Mouse (Mus musculus): ENCODE results near the gene Nfkb1. TPM values are rescaled to one million over a fixed set of nuclear protein-coding genes. Genes with fewer than 3 reads are reported as not detected.
A peak's percentile ranks its signal among the peaks of the same experiment; 100 is the strongest.

The Nfkb1 gene
- total and polyA plus RNA-seq, 3 experiments, result 271 to 369 (median 346) TPM

DNA sequence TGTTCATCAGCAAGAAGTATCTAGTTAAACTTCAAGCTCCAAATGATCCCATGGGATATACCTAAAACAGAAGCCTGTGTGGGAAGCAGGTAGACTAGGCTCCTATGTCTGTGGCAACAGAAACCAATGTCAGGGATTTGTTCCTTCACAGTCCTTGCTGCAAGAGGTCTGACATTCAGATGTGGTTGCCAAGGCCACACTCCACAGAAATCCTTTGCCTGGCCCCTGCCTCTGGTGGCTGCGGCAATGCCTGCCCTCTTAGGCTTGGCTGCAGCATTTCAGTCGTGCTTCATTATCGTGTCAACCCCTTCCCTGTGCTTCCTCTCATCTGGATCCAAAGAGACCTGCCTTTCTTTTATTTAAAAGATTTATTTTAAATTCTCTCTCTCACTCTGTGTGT, 1.7 kb upstream of the Nfkb1 start:
- dilution Hi-C loops (cut with MboI; ENCODE audit: extremely low pct_ligation_motif_present, extremely low pct_unique_long_range_greater_than_20kb, low sequenced_read_pairs) (no loop called here), in situ Hi-C loops (cut with MboI; ENCODE audit: low pct_ligation_motif_present, low pct_unique_long_range_greater_than_20kb, low sequenced_read_pairs) (no loop called here)
- H3K9me3 ChIP-seq (replicated peaks; ENCODE audit: low read length), result no peaks in the 10 kb centered on the region
- TF ChIP-seq RAD21 (IDR thresholded peaks at IDR 0.05; ENCODE audit: low read depth, low read length), result no peak
- no peak for TF ChIP-seq ZNF384 (IDR thresholded peaks at IDR 0.05; ENCODE audit: low read depth, low read length)
- TF ChIP-seq ETS1 (conservative IDR thresholded peaks at IDR 0.05; ENCODE audit: low read depth, low read length), result no peak
- no peak overlapping the region for H3K27ac ChIP-seq (ENCODE audit: insufficient read depth, low read depth)
- H3K36me3 ChIP-seq (replicated peaks in 1 of 2; ENCODE audit: control insufficient read depth in 1 of 2, insufficient read depth in 1 of 2, low read length in 1 of 2), result peaks cover 0 to 5% of the 10 kb centered on the region in 2 experiments
- no peak overlapping the region for H3K4me3 ChIP-seq (replicated peaks in 1 of 3; ENCODE audit: low read depth in 2 of 3, low read length in 2 of 3, poor library complexity in 1 of 3)
- H3K9ac ChIP-seq (ENCODE audit: insufficient read depth, low read depth), result no peak overlapping the region
- H3K27me3 ChIP-seq (replicated peaks), result peaks cover 2% of the 10 kb centered on the region
- DNase-seq (ENCODE audit: extremely low read depth), result no peak
- H3K4me1 ChIP-seq (ENCODE audit: control insufficient read depth in 1 of 2, insufficient read depth in 2 of 2), result peaks cover 4 to 22% of the 10 kb centered on the region in 2 experiments
- peaks cover 31% of the 10 kb centered on the region for H3K79me2 ChIP-seq (replicated peaks; ENCODE audit: control insufficient read depth, extremely low read depth, insufficient read depth, poor library complexity, severe bottlenecking)
- no peak overlapping the region for H3K4me2 ChIP-seq (ENCODE audit: insufficient read depth, low read depth, poor library complexity, severe bottlenecking)

DNA sequence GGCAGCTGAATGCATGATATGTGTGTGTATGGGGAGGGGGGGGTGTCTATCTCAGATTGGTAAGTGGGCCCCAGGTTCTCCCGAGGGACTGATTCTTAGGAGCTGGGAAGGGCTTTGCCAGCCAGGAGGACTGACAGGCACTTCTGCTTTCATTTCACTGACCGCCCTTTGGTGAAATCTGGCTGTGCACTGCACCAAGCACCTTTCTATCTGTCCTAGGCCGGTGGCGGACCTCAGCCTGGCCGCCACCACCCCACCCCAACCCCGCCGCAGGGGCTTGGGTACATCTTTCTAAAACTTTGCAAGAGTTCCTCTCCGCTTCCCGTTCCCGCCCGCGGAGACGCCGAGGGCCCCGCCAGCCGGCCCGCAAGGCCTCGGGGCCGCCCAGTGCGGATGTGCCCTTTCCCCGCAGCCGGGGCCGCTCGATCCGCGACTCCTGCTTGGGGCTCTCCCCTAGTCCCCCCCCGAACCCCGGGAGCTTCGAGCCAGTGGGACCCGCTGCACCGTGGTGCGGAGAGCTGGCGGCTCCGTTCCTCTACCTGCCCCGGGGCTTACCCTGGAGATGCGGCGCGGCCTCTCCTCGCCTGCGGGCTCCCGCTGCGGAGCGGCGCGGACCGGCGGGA, 668 bp downstream of the Nfkb1 start:
- peak overlapping the region; percentile 60 for H3K27ac ChIP-seq (ENCODE audit: insufficient read depth, low read depth)
- peaks cover 2% of the 10 kb centered on the region for H3K27me3 ChIP-seq (replicated peaks)
- H3K9me3 ChIP-seq (replicated peaks; ENCODE audit: low read length), result no peaks in the 10 kb centered on the region
- H3K4me2 ChIP-seq (ENCODE audit: insufficient read depth, low read depth, poor library complexity, severe bottlenecking), result peak overlapping the region; percentile 99
- peak; percentile 71 for DNase-seq (ENCODE audit: extremely low read depth)
- in situ Hi-C loops (cut with MboI; ENCODE audit: low pct_ligation_motif_present, low pct_unique_long_range_greater_than_20kb, low sequenced_read_pairs), result no loop called here
- H3K4me1 ChIP-seq (ENCODE audit: control insufficient read depth in 1 of 2, insufficient read depth in 2 of 2), result peaks cover 14 to 45% of the 10 kb centered on the region in 2 experiments
- H3K4me3 ChIP-seq (replicated peaks in 1 of 3; ENCODE audit: low read depth in 2 of 3, low read length in 2 of 3, poor library complexity in 1 of 3), result peak overlapping the region; percentile 74 to 93 (median 84)
- dilution Hi-C loops (cut with MboI; ENCODE audit: extremely low pct_ligation_motif_present, extremely low pct_unique_long_range_greater_than_20kb, low sequenced_read_pairs), result no loop called here
- H3K79me2 ChIP-seq (replicated peaks; ENCODE audit: control insufficient read depth, extremely low read depth, insufficient read depth, poor library complexity, severe bottlenecking), result peaks cover 50% of the 10 kb centered on the region
- peaks cover 0 to 13% of the 10 kb centered on the region in 2 experiments for H3K36me3 ChIP-seq (replicated peaks in 1 of 2; ENCODE audit: control insufficient read depth in 1 of 2, insufficient read depth in 1 of 2, low read length in 1 of 2)
- peak overlapping the region; percentile 99 for H3K9ac ChIP-seq (ENCODE audit: insufficient read depth, low read depth)
- 0 out of 4 replicates have a peak, but pooled peaks of 1 of the 2 experiments have one; percentile 0 for TF ChIP-seq CTCF (conservative IDR thresholded peaks at IDR 0.05 in 1 of 2, IDR thresholded peaks at IDR 0.05 in 1 of 2; ENCODE audit: low read depth in 2 of 2, low read length in 2 of 2)
- 0 out of 2 replicates have a peak, but pooled peaks have one; percentile 29 for TF ChIP-seq MAFK (IDR thresholded peaks at IDR 0.05; ENCODE audit: insufficient replicate concordance, low read length)
- no peak for TF ChIP-seq MYC (IDR thresholded peaks at IDR 0.05; ENCODE audit: low read depth, low read length)
- no peak for TF ChIP-seq JUND (conservative IDR thresholded peaks at IDR 0.05; ENCODE audit: low read depth, low read length)
- no peak for TF ChIP-seq JUN (IDR thresholded peaks at IDR 0.05; ENCODE audit: insufficient read depth, low read depth, low read length)
- TF ChIP-seq POLR2AphosphoS2 (IDR thresholded peaks at IDR 0.05; ENCODE audit: low read depth, low read length), result no peak
- TF ChIP-seq TCF12 (IDR thresholded peaks at IDR 0.05; ENCODE audit: low read depth, low read length), result no peak
- TF ChIP-seq RCOR1 (conservative IDR thresholded peaks at IDR 0.05; ENCODE audit: low read depth, low read length), result no peak
- TF ChIP-seq SMC3 (IDR thresholded peaks at IDR 0.05; ENCODE audit: low read depth, low read length), result no peak
- TF ChIP-seq ZNF384 (IDR thresholded peaks at IDR 0.05; ENCODE audit: low read depth, low read length), result no peak
- peak; percentile 52; the same call in 1 of the 2 replicates for TF ChIP-seq EP300 (IDR thresholded peaks at IDR 0.05; ENCODE audit: low read length)
- no peak for TF ChIP-seq ZC3H11A (IDR thresholded peaks at IDR 0.05; ENCODE audit: low read depth, low read length)
- TF ChIP-seq MXI1 (IDR thresholded peaks at IDR 0.05; ENCODE audit: low read depth, low read length), result peak; percentile 48; the same call in 1 of the 2 replicates
- TF ChIP-seq GABPA (IDR thresholded peaks at IDR 0.05; ENCODE audit: insufficient replicate concordance, low read depth, low read length), result no peak
- 0 out of 2 replicates have a peak, but pooled peaks have one; percentile 31 for TF ChIP-seq ZMIZ1 (IDR thresholded peaks at IDR 0.05; ENCODE audit: low read depth, low read length)
- no peak; the same call in 1 of the 2 replicates for TF ChIP-seq SIN3A (IDR thresholded peaks at IDR 0.05; ENCODE audit: low read length)
- TF ChIP-seq MEF2A (IDR thresholded peaks at IDR 0.05; ENCODE audit: borderline replicate concordance, low read depth, low read length), result peak; percentile 30; the same call in 1 of the 2 replicates
- no peak for TF ChIP-seq PAX5 (IDR thresholded peaks at IDR 0.05; ENCODE audit: low read length)
- TF ChIP-seq TBP (conservative IDR thresholded peaks at IDR 0.05; ENCODE audit: low read depth, low read length), result no peak
- no peak for TF ChIP-seq E2F4 (IDR thresholded peaks at IDR 0.05; ENCODE audit: insufficient replicate concordance, low read depth, low read length)
- peak; percentile 55 for TF ChIP-seq NELFE (IDR thresholded peaks at IDR 0.05; ENCODE audit: low read depth, low read length)
- TF ChIP-seq KAT2A (IDR thresholded peaks at IDR 0.05; ENCODE audit: insufficient replicate concordance, low read length), result no peak
- TF ChIP-seq CHD1 (IDR thresholded peaks at IDR 0.05; ENCODE audit: low read depth, low read length), result no peak; the same call in 1 of the 2 replicates
- no peak for TF ChIP-seq ETS1 (conservative IDR thresholded peaks at IDR 0.05; ENCODE audit: low read depth, low read length)
- no peak for TF ChIP-seq NRF1 (IDR thresholded peaks at IDR 0.05; ENCODE audit: low read depth, low read length)
- no peak for TF ChIP-seq HCFC1 (IDR thresholded peaks at IDR 0.05; ENCODE audit: low read depth, low read length)
- no peak for TF ChIP-seq USF1 (IDR thresholded peaks at IDR 0.05; ENCODE audit: low read depth, low read length)
- 0 out of 2 replicates have a peak, but pooled peaks have one; percentile 22 for TF ChIP-seq IRF4 (IDR thresholded peaks at IDR 0.05; ENCODE audit: low read depth, low read length)
- no peak for TF ChIP-seq UBTF (IDR thresholded peaks at IDR 0.05; ENCODE audit: low read depth, low read length)
- TF ChIP-seq POLR2A (IDR thresholded peaks at IDR 0.05; ENCODE audit: low read depth, low read length), result peak; percentile 54

Measured in CH12.LX (cell line).